Mouse (Mus musculus) megakaryocyte-erythroid progenitor cell, adult 5-6 weeks (primary cell): Measurements from ENCODE around the gene Kif3a. TPM values are rescaled to one million over a fixed set of nuclear protein-coding genes. Genes with fewer than 3 reads are reported as not detected.
A peak's percentile ranks its signal among the peaks of the same experiment; 100 is the strongest.

ENCODE experiments used
- ATAC-seq: replicated peaks from 2 replicates; pipeline ENCODE4 v1.8.0; 2016; ENCODE audit warnings: mild to moderate bottlenecking, inconsistent platforms; ENCODE audit not compliant: severe bottlenecking, poor library complexity, low FRiP score, low TSS enrichment
- total RNA-seq, 2 experiments: library from RNA; stranded (forward) in 1 of 2; stranded (reverse) in 1 of 2; fragments of 200-1000, 215-1000 nt in 1 of 2; fragments of >200 nt in 1 of 2; fragmentation: Nextera tagmentation in 1 of 2; gene quantifications; 2 replicates each; pipeline ENCODE4 v1.2.3; 2014 to 2017

Gene Kif3a
- 14.4 and 14.6 TPM in 2 replicates for total RNA-seq (2014; fragmentation: Nextera tagmentation)
- total RNA-seq (2017), result 20.0 and 21.9 TPM in 2 replicates

DNA sequence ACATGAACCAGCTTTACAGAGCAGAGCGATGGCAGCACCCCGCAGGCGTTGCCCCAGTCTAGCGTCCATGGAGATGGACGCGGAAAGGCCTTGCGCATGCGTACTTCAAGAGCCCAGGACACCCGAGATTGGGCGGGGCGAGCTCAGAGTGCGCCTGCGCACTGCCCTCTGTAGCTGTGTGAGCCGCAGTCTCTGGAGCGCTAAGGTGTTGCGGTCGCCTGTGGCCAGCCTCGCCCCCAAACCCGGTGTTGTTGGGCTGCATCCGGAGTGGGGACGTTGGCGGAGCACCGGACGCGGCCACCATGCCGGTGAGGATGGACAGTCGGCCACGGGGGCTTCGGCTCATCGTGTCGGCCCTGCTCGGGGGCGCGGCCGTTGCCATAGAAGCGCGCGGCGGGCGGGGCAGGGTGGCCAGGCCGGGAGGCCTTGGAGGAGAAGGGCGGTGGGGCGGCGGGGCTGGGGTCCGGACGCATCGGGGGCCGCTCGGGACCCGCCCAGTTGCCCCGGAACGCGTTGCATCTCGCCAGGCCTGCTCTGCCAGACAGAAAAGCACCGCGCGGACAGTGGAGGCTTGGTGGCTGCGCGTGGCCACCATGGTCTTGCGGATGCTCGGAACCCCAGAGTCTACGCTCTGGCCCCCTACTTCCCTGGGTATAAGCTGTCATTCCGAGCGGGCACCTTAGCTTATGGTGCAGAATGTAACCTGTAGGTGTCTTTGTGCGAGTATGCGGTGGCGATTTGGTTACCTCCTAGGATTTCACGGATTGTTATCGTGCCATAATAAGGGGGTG lies at the start of gene Kif3a:
TSS of gene Kif3a (plus strand) at position 156 of the 791 bp plus-strand sequence.
- peak; percentile 94 for ATAC-seq

- no peak for ATAC-seq
Observed at GRCm38 (mm10) chr11:53518759-53519158, 48.4 kb upstream of the Kif3a start.

DNA sequence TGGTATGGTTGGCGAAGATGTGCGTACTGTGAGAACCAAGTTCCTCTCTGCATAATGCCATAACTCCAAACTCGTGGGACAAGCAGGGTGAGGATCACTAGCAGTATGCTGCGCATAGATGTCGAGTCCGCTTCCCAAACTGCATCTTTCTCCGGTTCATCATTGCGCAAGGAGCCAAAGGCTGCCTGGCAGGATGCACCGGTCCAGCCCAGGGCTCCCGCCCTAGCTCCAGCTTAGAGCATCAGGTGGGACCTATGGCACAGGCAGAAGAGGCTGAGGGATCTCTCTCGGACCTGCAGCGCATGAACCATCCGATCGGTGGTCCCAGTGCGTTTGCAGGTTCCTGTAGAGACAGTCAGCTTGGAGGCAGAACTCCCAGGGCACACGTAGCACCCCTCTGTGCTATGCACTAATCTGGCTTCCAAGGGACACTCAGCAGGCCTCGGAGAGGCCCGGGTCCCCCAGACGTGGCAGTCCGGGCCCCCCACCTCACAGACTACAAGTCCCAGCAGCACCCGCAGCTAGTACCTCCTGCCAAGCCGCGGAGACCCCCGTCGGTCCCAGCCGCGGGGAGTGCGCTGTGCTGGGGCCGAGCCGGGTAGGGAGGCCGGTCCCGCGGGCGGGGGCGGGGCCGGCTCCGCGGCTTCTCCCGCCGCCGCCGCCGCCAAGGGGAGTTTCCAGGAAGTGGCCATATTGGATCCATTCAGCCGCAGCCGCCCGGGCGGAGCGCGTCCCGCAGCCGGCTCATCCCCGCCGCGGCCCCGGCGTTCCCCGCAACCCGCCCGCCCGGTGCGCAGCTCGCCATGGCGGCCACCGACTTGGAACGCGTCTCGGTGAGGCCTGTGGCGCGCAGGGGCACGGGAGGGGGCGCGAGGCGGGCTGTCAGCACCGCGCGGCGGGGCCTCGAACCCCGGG lies 47.7 kb upstream of the Kif3a start, which contains the start of gene Sept8:
TSS of gene Sept8 (plus strand) at position 51 of the 915 bp plus-strand sequence.
- no peak; the same call in 1 of the 2 replicates for ATAC-seq

GRCm38 (mm10) chr11:53520122-53520978 lies 46.8 kb upstream of the Kif3a start:
- ATAC-seq, result peak; percentile 79

- peak; percentile 30 for ATAC-seq
Observed at GRCm38 (mm10) chr11:53521120-53521820, 45.9 kb upstream of the Kif3a start.

- ATAC-seq, result peak; percentile 4; the same call in 1 of the 2 replicates
Observed at GRCm38 (mm10) chr11:53521821-53522131, 45.4 kb upstream of the Kif3a start.

GRCm38 (mm10) chr11:53522362-53522761 lies 44.8 kb upstream of the Kif3a start:
- no peak for ATAC-seq

DNA sequence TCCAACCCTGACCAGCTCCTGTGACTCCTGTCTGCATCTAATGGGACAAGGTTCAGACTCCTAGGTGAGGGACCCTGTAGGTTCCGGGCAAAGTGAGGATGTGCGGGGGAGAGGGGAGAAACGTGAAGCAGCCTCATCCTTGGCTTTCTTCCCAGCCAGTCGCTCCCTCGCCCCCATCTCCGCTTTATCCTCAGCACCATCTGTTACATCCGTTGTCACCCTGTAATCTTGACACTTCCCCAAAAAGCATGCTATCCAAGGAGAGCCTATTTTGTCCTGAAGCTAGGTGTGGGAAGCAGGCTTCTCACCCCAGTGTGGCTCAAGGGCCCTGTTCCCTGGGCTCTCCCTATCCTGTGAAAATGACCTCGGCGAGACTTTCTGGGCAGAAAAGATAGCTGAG lies 44.2 kb upstream of the Kif3a start:
- ATAC-seq, result no peak

GRCm38 (mm10) chr11:53523545-53524405 lies 43.4 kb upstream of the Kif3a start:
- ATAC-seq, result no peak

DNA sequence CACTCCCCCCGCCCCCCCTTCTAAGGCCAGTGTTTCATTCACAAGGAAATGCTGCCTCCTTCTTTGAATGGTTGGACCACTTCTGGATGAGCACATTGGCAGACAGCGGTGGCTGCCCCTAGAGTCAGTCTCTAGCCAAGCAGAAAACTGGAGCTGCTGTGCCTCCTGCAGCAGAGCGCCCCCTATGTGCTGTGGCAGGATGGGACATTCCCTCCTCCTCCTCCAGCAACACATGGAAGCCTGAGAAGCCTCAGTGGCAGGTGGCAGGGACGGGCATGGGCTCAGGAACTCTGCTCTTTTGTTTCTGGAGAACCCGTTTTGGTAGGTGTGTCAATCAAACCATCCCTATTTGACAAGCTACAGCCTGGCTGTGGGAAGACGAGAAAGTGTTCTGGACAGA lies 42.3 kb upstream of the Kif3a start:
- no peak for ATAC-seq

DNA sequence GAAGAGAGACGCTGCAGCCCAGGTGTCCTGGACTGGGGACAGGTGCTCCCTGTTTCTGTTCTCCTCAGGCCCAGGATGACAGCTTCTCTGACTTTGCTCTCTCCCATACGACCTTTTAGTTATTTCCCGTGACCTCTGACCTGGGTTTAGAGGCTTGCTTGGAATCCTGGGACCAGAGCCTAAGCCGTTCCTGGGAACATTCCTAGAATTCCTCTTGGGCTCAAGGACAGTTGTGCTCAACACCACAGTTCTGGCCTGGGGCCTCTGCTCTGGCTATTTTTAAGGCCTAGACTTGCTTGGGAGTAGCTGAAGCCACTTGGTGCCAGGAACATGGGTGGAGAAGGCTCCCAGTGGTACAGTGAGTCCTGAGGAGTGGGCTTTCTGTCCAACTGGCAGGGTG lies 41.7 kb upstream of the Kif3a start:
- ATAC-seq, result no peak

DNA sequence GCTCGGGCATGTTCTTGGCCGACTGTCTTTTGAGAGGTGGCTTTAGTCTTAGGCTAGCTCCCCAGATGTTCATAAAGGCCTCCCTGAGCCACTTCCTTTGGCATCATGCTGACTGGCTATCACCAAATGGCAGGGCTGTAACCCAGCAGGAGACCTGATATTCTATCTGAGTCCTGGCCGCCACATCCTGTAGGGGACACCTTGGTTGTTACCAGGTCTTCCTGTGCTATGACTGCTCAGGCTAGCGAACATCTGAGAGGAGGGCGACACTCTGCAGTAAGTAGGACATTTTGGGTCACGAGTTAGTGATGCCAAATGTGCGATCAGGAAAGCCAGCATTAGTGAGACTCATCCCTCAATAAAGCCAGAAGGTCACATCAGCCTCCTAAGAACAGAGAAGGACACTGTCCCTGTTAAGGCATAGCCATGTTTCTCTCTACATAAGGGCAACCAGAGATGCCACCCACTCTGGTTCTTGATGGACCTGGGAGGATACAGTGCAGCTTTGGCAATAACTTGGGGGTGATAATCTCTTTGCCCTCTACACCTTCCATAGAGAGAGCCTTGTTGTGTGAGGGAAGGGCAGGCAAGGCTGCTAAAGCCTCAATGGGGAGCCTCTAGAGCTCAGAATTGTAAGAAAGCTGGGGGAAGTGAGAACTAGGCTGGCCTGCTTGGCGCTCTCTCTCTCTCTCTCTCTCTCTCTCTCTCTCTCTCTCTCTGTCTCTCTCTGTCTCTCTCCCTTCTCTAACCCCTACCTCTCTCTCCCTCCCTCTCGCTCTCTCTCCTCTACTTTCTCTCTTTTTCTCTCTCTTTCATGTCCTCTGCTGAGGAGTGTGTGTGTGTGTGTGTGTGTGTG lies 38.6 kb upstream of the Kif3a start:
- ATAC-seq, result peak; percentile 54

GRCm38 (mm10) chr11:53529253-53529557 lies 38.0 kb upstream of the Kif3a start:
- no peak for ATAC-seq

GRCm38 (mm10) chr11:53530001-53530400 lies 37.2 kb upstream of the Kif3a start:
- no peak for ATAC-seq

- ATAC-seq, result no peak
Observed at GRCm38 (mm10) chr11:53531578-53532230, 35.5 kb upstream of the Kif3a start.

- no peak for ATAC-seq
Observed at GRCm38 (mm10) chr11:53532231-53532620, 35.0 kb upstream of the Kif3a start.

- ATAC-seq, result no peak
Observed at GRCm38 (mm10) chr11:53539002-53539491, 28.1 kb upstream of the Kif3a start.
